Mouse (Mus musculus): ENCODE data around the gene Actn4.
"Not testable (repeated sequence)": the region's sequence is repeated elsewhere in the genome, so short reads cannot be mapped to it uniquely, and the experiment has no call there.

The Actn4 gene

GRCm38 (mm10) chr7:28969672-28970394 lies 7.7 kb upstream of the Actn4 start:
- no peak for DNase-seq (ENCODE audit: low spot score)

- no peak for DNase-seq (ENCODE audit: low spot score)
Observed at GRCm38 (mm10) chr7:28969271-28969670, 7.1 kb upstream of the Actn4 start.

- DNase-seq (ENCODE audit: low spot score): not testable (repeated sequence)
Observed at GRCm38 (mm10) chr7:28968120-28968519, 6.0 kb upstream of the Actn4 start.

GRCm38 (mm10) chr7:28966751-28967505 lies 4.8 kb upstream of the Actn4 start:
- DNase-seq (ENCODE audit: low spot score): no peak

- DNase-seq (ENCODE audit: low spot score): no peak
Observed at GRCm38 (mm10) chr7:28966181-28966580, 4.0 kb upstream of the Actn4 start.

DNA sequence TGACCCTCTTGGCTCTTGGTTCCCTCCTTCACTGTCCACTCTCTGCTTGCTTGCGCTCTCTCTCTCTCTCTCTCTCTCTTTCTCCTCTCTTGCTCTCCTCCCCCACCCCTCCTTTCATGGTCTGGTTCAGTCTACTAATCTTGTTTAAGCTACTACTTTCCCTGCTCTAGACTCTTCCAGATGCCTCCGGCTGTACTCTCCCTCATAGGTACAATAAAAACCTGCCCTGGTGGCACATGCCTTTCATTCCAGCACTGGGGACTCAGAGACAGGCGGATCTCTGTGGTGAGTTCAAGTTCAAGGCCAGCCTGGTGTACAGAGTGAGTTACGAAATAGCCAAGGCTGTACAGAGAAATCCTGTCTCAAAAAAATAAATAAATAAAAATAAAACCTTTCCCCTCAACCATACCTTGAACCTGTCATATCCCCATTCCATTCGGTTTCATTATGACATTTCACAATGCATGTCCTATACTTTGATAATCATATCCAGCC lies 3.3 kb upstream of the Actn4 start:
- DNase-seq (ENCODE audit: low spot score): no peak

- no peak for DNase-seq (ENCODE audit: low spot score)
Observed at GRCm38 (mm10) chr7:28963399-28963923, 1.3 kb upstream of the Actn4 start.

DNA sequence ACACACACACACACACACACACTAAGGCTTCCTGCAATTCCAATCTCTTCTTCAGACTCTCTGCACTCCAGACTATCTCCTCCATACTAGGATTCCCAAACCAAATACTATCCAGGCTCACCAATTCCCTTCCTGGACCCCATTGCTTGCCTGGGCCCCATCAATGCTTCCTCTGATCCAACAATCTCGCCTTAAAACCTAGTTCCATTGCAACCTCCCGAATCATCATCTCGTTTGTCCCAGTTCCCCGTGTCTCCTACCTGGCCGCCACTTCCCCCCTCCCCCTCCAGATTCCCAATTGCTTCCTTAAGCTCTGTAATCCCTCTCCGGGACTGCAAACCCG lies 585 bp downstream of the Actn4 start:
- no peak for DNase-seq (ENCODE audit: low spot score)

- no peak for DNase-seq (ENCODE audit: low spot score)
Observed at GRCm38 (mm10) chr7:28960354-28961046, 1.6 kb downstream of the Actn4 start.

- DNase-seq (ENCODE audit: low spot score): no peak
Observed at GRCm38 (mm10) chr7:28959505-28960045, 2.6 kb downstream of the Actn4 start.

DNA sequence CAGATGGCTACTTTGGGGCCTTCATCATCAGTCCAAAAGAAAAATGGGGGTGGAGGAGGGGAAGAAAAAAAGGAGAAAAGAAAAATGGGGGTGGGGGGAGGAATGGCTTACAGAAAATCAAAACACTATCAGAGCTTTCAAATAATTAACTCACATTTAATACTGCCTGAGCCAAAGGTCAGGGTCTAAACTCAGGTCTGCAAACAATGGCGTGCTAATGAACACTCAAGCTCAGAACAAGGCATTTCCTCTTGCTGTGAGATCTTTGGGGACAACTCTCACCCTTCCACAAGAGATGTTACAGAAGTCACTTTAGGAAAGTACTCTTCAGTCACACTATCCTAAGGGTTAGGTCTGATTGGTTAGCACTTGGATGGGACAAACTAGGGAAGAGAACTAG lies 3.4 kb downstream of the Actn4 start:
- no peak for DNase-seq (ENCODE audit: low spot score)

- DNase-seq (ENCODE audit: low spot score): no peak
Observed at GRCm38 (mm10) chr7:28957997-28958725, 4.0 kb downstream of the Actn4 start.

DNA sequence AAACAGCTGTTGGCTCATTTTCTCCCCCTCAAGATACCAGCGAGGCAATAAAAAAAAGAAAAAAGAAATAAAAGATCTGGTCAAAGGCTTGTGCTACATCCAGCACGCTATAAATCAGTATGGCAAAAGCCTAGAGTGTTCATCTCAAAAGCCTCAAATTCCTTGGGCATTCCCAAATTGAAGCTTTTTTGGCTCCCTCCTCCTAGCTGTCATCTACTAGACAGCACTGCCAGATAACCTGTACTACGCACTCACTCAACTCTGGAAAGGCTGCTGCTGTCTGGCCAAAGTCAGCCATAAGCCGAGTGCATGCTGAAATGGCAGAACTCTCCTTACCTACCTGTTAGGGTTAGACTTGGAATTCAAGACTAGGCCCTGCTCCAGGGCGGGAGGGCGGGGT lies 4.9 kb downstream of the Actn4 start:
- no peak for DNase-seq (ENCODE audit: low spot score)

GRCm38 (mm10) chr7:28956270-28956669 lies 5.9 kb downstream of the Actn4 start:
- DNase-seq (ENCODE audit: low spot score): no peak

GRCm38 (mm10) chr7:28955295-28955897 lies 6.7 kb downstream of the Actn4 start:
- DNase-seq (ENCODE audit: low spot score): no peak

GRCm38 (mm10) chr7:28954773-28955172 lies 7.4 kb downstream of the Actn4 start:
- DNase-seq (ENCODE audit: low spot score): no peak

GRCm38 (mm10) chr7:28953476-28954376 lies 8.4 kb downstream of the Actn4 start:
- peak; percentile 27 for DNase-seq (ENCODE audit: low spot score)

DNA sequence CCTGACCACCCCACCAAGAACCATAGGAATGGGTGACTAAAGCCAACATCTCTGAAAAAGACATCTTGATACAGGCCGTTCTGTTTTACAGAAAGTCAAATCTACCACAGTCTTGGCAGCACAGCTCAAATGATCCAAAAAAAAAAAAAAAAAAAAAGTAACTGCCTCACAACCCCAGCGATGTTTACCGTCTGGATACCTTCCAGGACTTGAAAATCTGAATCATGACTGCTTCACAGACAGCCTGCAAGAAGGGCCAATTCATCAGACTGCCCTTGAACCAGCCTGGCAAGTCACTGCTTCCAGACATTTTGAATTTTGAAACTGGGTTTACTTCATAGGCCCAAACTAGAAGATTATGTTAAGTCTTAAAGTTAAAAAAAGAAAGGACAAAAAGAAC lies 9.4 kb downstream of the Actn4 start:
- DNase-seq (ENCODE audit: low spot score): no peak

DNA sequence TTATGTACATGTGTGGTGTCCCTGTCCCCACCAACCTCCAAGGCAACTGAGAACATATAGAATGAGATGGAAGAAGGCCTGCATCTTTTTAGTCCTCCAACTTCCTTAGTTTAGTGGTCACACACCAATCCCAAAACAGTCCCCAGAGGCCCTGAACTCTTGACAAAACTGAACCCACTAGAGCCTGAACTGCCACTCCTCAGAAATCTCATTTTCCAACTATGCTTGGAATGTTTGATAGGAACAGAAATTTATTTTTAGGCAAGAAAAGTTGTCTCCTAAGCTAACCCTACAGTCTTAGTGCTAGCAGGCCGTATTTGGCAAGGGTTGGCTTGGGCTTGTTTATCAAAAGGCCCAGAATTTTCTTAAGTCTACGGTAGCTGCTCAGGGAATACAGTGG lies 10.4 kb downstream of the Actn4 start:
- no peak for DNase-seq (ENCODE audit: low spot score)

DNA sequence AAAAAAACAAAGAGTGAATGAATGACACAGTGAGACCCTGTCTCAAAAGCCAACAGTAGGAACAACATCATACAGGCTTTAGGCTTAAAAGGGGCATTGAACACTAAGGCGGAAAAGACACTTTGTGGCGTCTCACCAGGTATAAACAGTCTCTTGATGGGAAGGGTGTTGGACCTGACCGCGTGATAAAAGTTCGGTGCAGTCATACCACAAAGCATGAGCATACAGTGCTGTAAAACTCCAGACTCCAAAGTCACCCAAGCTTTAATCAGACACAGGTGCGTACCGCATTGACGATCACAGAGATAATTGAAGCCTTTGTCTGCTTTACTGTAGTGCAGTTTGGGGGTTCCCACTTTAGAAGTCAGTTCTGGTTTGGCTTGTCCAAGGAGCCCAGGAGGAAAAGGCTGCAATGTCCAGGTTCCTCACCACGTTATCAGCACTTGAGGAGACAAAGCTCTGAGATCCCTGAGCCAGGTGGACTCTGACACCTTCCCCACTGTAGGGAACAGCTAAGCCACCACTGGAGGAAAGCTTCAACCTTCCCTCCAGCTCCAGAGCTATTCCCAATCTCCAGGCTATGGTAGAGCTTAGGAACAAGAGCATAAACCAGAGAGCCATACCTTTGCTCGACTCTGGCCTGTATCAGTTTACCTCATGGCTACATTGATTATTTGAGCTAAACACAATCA lies 11.6 kb downstream of the Actn4 start:
- no peak for DNase-seq (ENCODE audit: low spot score)

Data from retina, embryonic 14.5 days (tissue).